Mouse (Mus musculus): ENCODE results near the gene Gm20661. TPM values are rescaled to one million over a fixed set of nuclear protein-coding genes. Genes with fewer than 3 reads are reported as not detected.

The Gm20661 gene
- total and polyA plus RNA-seq, 3 experiments = 0.35 to 0.85 TPM; not detected in 1

DNA sequence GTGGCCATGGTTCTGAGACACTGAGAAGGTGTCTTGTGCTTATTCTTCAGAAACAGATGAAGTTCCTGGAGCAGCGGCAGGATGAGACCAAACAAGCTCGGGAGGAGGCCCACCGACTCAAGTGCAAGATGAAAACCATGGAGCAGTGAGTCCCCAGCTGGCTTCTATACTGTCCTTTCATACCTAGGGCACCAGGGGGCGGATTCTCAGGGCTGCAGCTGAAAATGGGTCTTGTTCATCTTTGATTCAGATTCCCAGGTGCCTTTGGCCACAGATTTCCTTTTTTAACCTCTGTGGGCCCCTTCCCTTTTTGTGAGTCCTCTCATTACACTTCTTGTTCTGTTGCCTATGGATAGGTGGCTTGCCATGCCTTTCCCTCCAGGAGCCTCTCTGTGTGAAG is 21.9 kb upstream of the Gm20661 start:
- Histone ChIP-seq H3K36me3 (ENCODE audit: control insufficient read depth in 1 of 2, insufficient read depth in 2 of 2, low read length in 2 of 2) (peaks cover 0 to 17% of the 10 kb centered on the region in 2 experiments; a peak in 2 of 4 replicates), H3K27me3 (ENCODE audit: control insufficient read depth in 1 of 2, insufficient read depth in 2 of 2, low read length in 2 of 2) (no peaks in the 10 kb centered on the region), H3K27ac (ENCODE audit: control insufficient read depth, low read depth, low read length) (no peak overlapping the region), H3K4me3 (ENCODE audit: control insufficient read depth in 1 of 2, insufficient read depth in 1 of 2, low read depth in 2 of 2, low read length in 2 of 2) (no peak overlapping the region), H3K4me1 (ENCODE audit: control insufficient read depth in 1 of 2, insufficient read depth in 2 of 2, low read length in 2 of 2) (no peaks in the 10 kb centered on the region), H3K79me2 (ENCODE audit: control insufficient read depth, insufficient read depth, low read length, poor library complexity) (no peaks in the 10 kb centered on the region), H3K9ac (ENCODE audit: control insufficient read depth, low read depth, low read length, poor library complexity, severe bottlenecking) (no peak overlapping the region), H3K9me3 (replicated peaks; ENCODE audit: insufficient read depth, low read length) (no peaks in the 10 kb centered on the region)
- no peak for TF ChIP-seq UBTF (IDR thresholded peaks at IDR 0.05; ENCODE audit: borderline replicate concordance, insufficient read depth, low read depth, low read length)
- TF ChIP-seq ZC3H11A (IDR thresholded peaks at IDR 0.05; ENCODE audit: low read depth, low read length) = no peak
- no peak for TF ChIP-seq NELFE (IDR thresholded peaks at IDR 0.05; ENCODE audit: low read depth, low read length)
- TF ChIP-seq MAZ (IDR thresholded peaks at IDR 0.05; ENCODE audit: low read depth, low read length) = no peak
- no peak for TF ChIP-seq SIN3A (IDR thresholded peaks at IDR 0.05; ENCODE audit: low read length)
- TF ChIP-seq JUND (IDR thresholded peaks at IDR 0.05; ENCODE audit: low read depth, low read length) = no peak
- TF ChIP-seq HCFC1 (IDR thresholded peaks at IDR 0.05; ENCODE audit: low read depth, low read length) = no peak
- no peak for TF ChIP-seq POLR2AphosphoS5 (IDR thresholded peaks at IDR 0.05; ENCODE audit: borderline replicate concordance, low read depth, low read length)
- TF ChIP-seq RAD21 (IDR thresholded peaks at IDR 0.05; ENCODE audit: low read depth, low read length) = peak; percentile 10
- peak; percentile 24 to 52 (median 30); a peak in 5 of 6 replicates for TF ChIP-seq CTCF (IDR thresholded peaks at IDR 0.05 in 2 of 3, conservative IDR thresholded peaks at IDR 0.05 in 1 of 3; ENCODE audit: control insufficient read depth in 1 of 3, insufficient read depth in 1 of 3, low read depth in 2 of 3, low read length in 3 of 3, poor library complexity in 1 of 3, severe bottlenecking in 1 of 3)
- no peak for TF ChIP-seq TCF12 (IDR thresholded peaks at IDR 0.05; ENCODE audit: low read depth, low read length)
- TF ChIP-seq MYC (IDR thresholded peaks at IDR 0.05; ENCODE audit: low read depth, low read length) = no peak
- TF ChIP-seq E2F4 (IDR thresholded peaks at IDR 0.05; ENCODE audit: borderline replicate concordance, low read depth, low read length) = no peak
- TF ChIP-seq SMC3 (IDR thresholded peaks at IDR 0.05; ENCODE audit: low read depth, low read length) = peak; percentile 57
- DNase-seq (ENCODE audit: low read depth, low spot score) = no peak

DNA sequence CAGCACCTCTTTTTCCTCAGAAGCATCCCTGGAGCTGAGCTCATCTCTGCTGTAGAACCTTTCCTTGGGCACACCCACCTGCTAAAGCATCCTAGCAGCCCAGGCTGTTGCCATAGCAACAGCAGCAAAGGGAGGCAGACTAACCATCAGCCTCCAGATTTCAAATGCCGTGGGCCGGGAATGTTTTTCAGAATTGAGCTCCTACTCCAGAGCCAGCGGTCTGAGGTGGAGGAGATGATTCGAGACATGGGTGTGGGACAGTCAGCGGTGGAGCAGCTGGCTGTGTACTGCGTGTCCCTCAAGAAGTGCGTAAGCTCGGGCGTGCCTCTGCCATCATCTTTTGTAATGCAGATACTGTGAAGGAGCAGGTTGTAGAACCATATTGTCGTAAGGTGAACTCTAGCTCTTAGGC is 21.5 kb upstream of the Gm20661 start:
- Histone ChIP-seq H3K36me3 (ENCODE audit: control insufficient read depth in 1 of 2, insufficient read depth in 2 of 2, low read length in 2 of 2) (peaks cover 0 to 14% of the 10 kb centered on the region in 2 experiments; a peak in 2 of 4 replicates), H3K4me3 (ENCODE audit: control insufficient read depth in 1 of 2, insufficient read depth in 1 of 2, low read depth in 2 of 2, low read length in 2 of 2) (no peak overlapping the region), H3K4me1 (ENCODE audit: control insufficient read depth in 1 of 2, insufficient read depth in 2 of 2, low read length in 2 of 2) (no peaks in the 10 kb centered on the region), H3K9me3 (replicated peaks; ENCODE audit: insufficient read depth, low read length) (no peaks in the 10 kb centered on the region), H3K27ac (ENCODE audit: control insufficient read depth, low read depth, low read length) (no peak overlapping the region), H3K79me2 (ENCODE audit: control insufficient read depth, insufficient read depth, low read length, poor library complexity) (no peaks in the 10 kb centered on the region), H3K27me3 (ENCODE audit: control insufficient read depth in 1 of 2, insufficient read depth in 2 of 2, low read length in 2 of 2) (no peaks in the 10 kb centered on the region), H3K9ac (ENCODE audit: control insufficient read depth, low read depth, low read length, poor library complexity, severe bottlenecking) (no peak overlapping the region)
- TF ChIP-seq SIN3A (IDR thresholded peaks at IDR 0.05; ENCODE audit: low read length) (no peak), ETS1 (IDR thresholded peaks at IDR 0.05; ENCODE audit: low read depth, low read length) (no peak), GABPA (IDR thresholded peaks at IDR 0.05; ENCODE audit: low read depth, low read length) (no peak), TAL1 (IDR thresholded peaks at IDR 0.05; ENCODE audit: low read length) (no peak), NELFE (IDR thresholded peaks at IDR 0.05; ENCODE audit: low read depth, low read length) (no peak), E2F4 (IDR thresholded peaks at IDR 0.05; ENCODE audit: borderline replicate concordance, low read depth, low read length) (no peak), ELF1 (IDR thresholded peaks at IDR 0.05; ENCODE audit: low read depth, low read length) (no peak), HCFC1 (IDR thresholded peaks at IDR 0.05; ENCODE audit: low read depth, low read length) (no peak), GATA1 (IDR thresholded peaks at IDR 0.05; ENCODE audit: low read depth, low read length) (no peak), POLR2A (IDR thresholded peaks at IDR 0.05; ENCODE audit: control insufficient read depth in 1 of 2, insufficient read depth in 1 of 2, low read depth in 1 of 2, low read length in 2 of 2, poor library complexity in 1 of 2) (no peak), SMC3 (IDR thresholded peaks at IDR 0.05; ENCODE audit: low read depth, low read length) (no peak), RAD21 (IDR thresholded peaks at IDR 0.05; ENCODE audit: low read depth, low read length) (no peak), MXI1 (IDR thresholded peaks at IDR 0.05; ENCODE audit: low read depth, low read length) (no peak), ZKSCAN1 (IDR thresholded peaks at IDR 0.05; ENCODE audit: low read depth, low read length) (no peak), RCOR1 (IDR thresholded peaks at IDR 0.05; ENCODE audit: low read depth, low read length) (no peak), TBP (IDR thresholded peaks at IDR 0.05; ENCODE audit: low read depth, low read length) (no peak), POLR2AphosphoS5 (IDR thresholded peaks at IDR 0.05; ENCODE audit: borderline replicate concordance, low read depth, low read length) (no peak), ZMIZ1 (IDR thresholded peaks at IDR 0.05; ENCODE audit: low read depth, low read length) (no peak)
- no peak for DNase-seq (ENCODE audit: low read depth, low spot score)

All from MEL (cell line).